Mouse (Mus musculus): ENCODE data around the gene Cyb5r2. TPM values are rescaled to one million over a fixed set of nuclear protein-coding genes. Genes with fewer than 3 reads are reported as not detected.
A peak's percentile ranks its signal among the peaks of the same experiment; 100 is the strongest.

Cyb5r2 gene
- not detected for total RNA-seq (2021)

- no peak for DNase-seq
Measured at GRCm38 (mm10) chr7:107757308-107758151, at the start of gene Cyb5r2. Cyb5r2 (minus strand) TSS chr7:107758032.

- no peak for DNase-seq
Measured at GRCm38 (mm10) chr7:107802138-107802537, 44.3 kb upstream of the Cyb5r2 start.

GRCm38 (mm10) chr7:107801108-107801507 is 43.3 kb upstream of the Cyb5r2 start, which contains the start of gene Ovch2:
Ovch2 (minus strand) TSS chr7:107801208.
- DNase-seq: no peak

- no peak for DNase-seq
Measured at GRCm38 (mm10) chr7:107796500-107796899, 38.7 kb upstream of the Cyb5r2 start.

- DNase-seq: no peak
Measured at GRCm38 (mm10) chr7:107787977-107788620, 30.3 kb upstream of the Cyb5r2 start.

GRCm38 (mm10) chr7:107779611-107780010 is 21.8 kb upstream of the Cyb5r2 start:
- no peak for DNase-seq

- no peak for DNase-seq
Measured at GRCm38 (mm10) chr7:107778216-107778615, 20.4 kb upstream of the Cyb5r2 start.

GRCm38 (mm10) chr7:107770812-107771211 is 13.0 kb upstream of the Cyb5r2 start:
- DNase-seq: no peak

GRCm38 (mm10) chr7:107756748-107757147 is 1.1 kb downstream of the Cyb5r2 start:
- no peak for DNase-seq

- no peak for DNase-seq
Measured at GRCm38 (mm10) chr7:107755905-107756304, 1.9 kb downstream of the Cyb5r2 start.

GRCm38 (mm10) chr7:107752031-107752520 is 5.8 kb downstream of the Cyb5r2 start:
- DNase-seq: no peak

- DNase-seq: no peak
Measured at GRCm38 (mm10) chr7:107749721-107750120, 8.1 kb downstream of the Cyb5r2 start.

- DNase-seq: peak in 1 of 2 experiments; percentile 12
Measured at GRCm38 (mm10) chr7:107749270-107749669, 8.6 kb downstream of the Cyb5r2 start.

- DNase-seq: peak in 1 of 2 experiments; percentile 29
Measured at GRCm38 (mm10) chr7:107747954-107748353, 9.9 kb downstream of the Cyb5r2 start.

- no peak for DNase-seq
Measured at GRCm38 (mm10) chr7:107747476-107747875, 10.4 kb downstream of the Cyb5r2 start.

GRCm38 (mm10) chr7:107746036-107746435 is 11.8 kb downstream of the Cyb5r2 start:
- no peak for DNase-seq

GRCm38 (mm10) chr7:107745111-107745510 is 12.7 kb downstream of the Cyb5r2 start:
- no peak for DNase-seq

GRCm38 (mm10) chr7:107744454-107744853 is 13.4 kb downstream of the Cyb5r2 start:
- no peak for DNase-seq

GRCm38 (mm10) chr7:107742963-107743465 is 14.8 kb downstream of the Cyb5r2 start:
- DNase-seq: no peak

GRCm38 (mm10) chr7:107738726-107739125 is 19.1 kb downstream of the Cyb5r2 start:
- DNase-seq: peak in 1 of 2 experiments; percentile 30

GRCm38 (mm10) chr7:107733162-107733561 is 24.7 kb downstream of the Cyb5r2 start:
- DNase-seq: no peak

GRCm38 (mm10) chr7:107730587-107730986 is 27.2 kb downstream of the Cyb5r2 start:
- no peak for DNase-seq

GRCm38 (mm10) chr7:107727538-107727937 is 30.3 kb downstream of the Cyb5r2 start:
- DNase-seq: no peak
